Mouse (Mus musculus) embryo, embryonic 11.5 days (tissue): ENCODE measurements around the gene Dpp6.
A peak's percentile ranks its signal among the peaks of the same experiment; 100 is the strongest.

ENCODE experiments used
- DNase-seq: peaks from one replicate; pipeline ENCODE4 v3.0.0-alpha.2; 2012; ENCODE audit warnings: low read depth, low spot score

The Dpp6 gene

DNA sequence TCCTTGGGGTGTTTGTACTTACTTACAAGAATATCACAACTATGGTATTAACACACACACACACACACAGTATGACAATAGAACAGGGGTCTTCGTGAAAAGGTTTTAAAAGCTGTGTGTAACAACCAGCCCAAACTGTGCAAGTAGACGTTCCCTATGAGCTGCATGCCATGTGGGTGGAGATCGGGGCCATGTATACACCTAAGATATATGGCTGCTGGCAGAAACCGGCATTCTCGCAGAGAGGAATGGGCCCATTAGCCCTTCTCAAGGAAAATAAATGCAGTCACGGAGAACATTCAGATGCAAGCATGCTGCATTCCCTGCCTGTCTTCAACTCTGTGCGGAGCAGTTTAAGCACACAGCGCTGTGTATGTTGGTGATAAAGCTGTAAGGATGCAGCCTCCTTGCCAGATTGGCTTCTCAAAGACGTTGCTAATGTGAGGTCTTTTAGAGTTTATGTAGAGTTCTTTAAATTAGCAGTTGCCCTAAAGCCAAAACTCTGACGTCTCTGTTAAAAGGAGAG lies 461.2 kb downstream of the Dpp6 start:
- no peak for DNase-seq

DNA sequence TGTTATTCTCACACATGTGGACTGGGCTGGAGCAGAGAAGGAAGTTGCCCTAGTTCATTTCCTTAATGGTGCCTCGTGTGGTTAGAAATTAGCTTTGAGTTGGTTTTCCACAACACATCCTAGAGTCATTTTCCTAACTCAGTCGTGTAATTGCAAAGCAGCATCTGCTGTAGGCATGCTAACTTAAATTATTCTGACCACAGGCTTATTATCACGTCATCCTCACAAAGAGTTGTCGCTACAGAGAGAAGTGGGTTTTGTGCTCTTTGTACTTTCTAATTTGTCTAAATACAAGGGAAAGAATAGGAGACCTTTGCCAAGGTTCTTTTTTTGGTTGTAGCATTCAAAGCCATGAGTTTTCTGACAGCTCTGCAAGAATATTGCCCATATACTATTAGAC lies 469.9 kb downstream of the Dpp6 start:
- no peak for DNase-seq

DNA sequence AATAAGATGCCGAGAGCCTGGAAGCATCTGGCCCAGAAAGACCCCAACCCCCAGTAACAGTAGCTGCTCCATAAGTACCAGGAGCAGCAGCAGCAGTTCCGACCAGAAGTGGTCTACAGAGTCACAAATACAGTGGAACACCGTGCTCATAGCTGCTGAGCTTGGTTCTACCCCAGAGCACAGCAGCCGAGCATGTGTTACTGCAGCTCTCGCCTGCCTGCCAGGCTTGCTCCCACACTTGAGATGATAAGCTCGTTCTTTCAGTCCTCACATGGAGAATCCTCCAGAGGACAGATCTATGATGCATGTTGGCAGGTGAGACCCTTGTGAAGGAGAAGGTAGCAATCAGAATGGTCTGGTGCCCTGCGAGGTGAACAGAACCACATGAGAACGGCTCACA lies 474.4 kb downstream of the Dpp6 start:
- DNase-seq: no peak

DNA sequence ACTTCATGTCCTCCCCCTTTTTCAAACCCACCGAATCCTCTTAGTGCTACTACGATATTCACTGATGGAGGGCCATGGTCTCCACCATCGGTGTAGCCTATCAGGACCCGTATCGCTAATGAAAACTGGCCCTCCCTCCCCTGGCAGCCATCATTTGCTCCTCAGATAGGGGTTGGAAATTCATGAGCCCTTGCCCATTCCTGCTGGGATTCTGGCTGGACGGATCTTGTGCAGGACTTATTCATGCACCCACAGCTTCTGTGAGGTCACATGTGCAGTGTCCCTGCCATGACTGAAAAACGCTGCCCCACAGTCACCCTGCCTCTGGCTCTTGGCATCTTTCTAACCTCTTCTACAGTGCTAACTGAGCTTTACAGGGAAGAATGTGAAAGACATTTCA lies 475.2 kb downstream of the Dpp6 start:
- no peak for DNase-seq

DNA sequence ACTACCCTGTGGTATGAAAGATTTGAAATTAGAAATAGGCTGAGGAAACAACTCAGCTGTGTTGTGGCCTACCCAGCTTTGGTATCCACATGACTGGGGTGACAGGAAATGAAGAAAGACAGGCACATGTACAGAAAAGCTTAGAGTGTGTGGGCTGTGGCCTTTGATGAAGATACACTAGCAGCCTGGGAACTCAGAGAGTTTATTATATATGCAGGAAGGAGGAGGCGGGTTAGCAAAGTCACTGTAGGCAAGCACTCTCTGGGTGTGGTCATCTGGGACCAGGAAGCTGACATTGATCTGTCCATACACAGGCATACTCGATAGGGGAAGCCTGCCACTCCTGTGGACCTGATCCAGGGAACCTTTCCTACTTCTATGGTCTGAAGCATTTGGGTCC lies 487.1 kb downstream of the Dpp6 start:
- no peak for DNase-seq

DNA sequence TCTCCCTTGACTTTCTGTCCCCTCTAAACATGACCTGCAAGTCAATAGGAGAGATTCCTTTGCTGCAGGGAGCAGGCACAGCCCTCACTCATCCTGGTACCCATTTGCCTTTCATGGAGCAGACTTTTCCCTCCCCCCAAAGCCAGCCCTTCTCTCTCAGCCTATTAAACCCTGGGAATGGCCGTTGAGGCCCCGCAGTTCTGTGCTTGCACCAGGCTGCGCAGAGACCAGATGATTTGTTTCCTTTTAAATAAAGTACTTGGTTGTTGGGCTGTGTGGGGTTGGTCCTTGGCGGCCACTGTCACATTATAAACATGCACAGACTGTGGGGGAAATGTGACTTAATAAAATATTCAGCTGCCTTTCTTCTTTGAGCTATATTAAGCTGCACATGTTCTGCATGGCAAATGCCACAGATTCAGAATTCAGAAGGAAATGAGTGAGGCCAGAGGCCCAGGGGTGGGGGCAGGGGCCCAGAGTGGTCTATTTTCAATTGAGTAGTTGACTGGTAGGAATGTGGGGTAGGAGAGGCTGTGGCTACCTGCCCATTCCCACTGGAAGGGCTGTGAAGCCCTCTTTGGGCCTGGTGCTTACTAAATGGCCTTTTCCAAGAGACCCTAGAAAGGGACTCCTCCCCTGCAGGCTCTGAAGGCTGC lies 489.6 kb downstream of the Dpp6 start:
- no peak for DNase-seq

DNA sequence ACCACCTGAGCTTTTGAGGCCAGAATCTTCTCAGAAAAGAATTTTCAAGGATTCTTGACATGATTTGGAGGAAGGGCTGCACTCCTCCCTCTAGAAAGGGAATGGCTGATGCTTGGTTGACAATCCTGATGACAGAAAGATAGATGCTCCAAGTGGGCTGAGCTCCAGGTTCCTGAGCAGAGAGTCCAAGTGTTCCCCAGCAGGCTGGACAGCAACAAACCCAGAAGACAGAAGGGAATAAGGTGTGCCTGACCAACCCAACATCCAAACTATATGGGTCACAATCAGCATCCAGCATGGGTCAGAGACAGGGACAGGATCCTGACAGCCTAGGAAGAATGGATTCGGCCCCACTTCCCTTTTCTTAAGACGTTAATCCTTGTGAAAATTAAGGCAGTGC lies 493.2 kb downstream of the Dpp6 start:
- no peak for DNase-seq

DNA sequence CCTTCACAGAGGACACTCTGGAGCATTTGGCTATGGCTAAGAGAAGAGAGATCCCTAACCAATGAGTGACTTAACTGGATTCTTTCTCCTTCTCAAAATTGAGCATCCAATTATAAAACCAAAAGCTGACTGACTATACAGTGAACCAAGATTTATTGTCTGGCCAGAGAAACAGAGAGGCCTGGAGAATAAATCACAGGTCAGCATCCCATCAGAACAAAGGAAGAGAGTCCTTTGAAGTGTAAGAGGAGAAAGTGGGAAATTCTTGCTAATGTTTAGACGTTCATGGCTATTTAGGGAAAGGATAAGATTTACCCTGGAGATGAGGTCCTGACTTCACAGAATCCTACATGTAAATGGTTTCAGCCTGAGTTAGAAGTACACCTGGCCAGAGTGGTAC lies 499.7 kb downstream of the Dpp6 start:
- DNase-seq: no peak

DNA sequence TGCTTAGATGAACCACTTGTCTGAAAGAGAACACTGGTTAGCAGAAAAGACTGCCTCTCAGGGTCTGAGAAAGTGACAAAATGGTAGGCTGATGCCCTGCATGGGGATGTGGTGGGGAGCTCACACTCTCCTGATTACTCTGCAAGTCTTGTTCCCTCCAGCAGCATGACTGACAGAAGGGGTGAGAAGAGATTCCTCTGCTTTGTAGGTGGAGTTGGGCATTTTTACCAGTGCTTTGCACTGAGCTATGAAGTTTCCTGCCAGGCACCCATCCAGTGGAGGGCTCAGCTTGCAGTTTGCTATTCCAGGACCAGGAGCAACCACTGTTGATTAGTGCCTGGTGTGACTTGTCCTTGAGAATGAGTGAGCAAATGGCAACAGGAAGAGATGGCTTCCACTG lies 500.3 kb downstream of the Dpp6 start:
- DNase-seq: no peak

DNA sequence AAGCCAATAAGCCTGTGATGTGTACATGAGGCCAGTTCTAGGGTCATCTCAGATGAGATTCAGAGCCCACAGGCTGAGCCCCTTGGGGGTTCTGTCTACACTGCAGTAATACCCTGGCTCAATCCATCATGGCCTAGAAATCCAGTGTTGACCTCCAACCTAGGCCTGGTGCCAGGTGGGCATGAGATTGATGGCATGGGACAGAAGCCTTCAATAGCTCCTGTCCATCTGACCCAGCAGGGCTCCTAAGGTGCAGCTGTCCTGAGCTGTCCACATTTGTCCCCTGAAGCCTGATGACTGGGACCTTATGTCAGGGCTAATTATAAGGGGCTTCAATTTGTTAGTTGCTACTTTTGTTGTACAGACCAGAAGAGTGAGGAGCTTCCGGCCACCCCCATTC lies 500.8 kb downstream of the Dpp6 start:
- no peak for DNase-seq

DNA sequence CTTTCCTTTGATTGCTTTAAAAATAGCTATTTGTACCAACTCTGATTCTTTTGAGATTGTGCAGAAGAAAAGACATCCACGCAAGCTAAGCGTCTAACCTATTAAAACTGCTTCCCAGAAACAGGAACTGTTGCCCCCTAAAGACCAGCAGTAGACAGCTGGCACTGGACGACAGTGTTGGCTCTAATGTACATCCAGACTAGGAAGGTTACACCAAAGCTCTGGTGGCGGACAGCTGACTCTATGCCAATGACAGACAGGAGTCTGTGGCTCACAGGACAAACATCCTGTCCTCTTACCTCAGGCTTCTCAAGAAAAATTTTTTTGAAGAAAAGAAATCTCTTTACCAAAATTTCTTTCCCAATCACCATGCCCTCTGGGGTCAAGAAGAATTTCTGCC lies 502.7 kb downstream of the Dpp6 start:
- DNase-seq: no peak

DNA sequence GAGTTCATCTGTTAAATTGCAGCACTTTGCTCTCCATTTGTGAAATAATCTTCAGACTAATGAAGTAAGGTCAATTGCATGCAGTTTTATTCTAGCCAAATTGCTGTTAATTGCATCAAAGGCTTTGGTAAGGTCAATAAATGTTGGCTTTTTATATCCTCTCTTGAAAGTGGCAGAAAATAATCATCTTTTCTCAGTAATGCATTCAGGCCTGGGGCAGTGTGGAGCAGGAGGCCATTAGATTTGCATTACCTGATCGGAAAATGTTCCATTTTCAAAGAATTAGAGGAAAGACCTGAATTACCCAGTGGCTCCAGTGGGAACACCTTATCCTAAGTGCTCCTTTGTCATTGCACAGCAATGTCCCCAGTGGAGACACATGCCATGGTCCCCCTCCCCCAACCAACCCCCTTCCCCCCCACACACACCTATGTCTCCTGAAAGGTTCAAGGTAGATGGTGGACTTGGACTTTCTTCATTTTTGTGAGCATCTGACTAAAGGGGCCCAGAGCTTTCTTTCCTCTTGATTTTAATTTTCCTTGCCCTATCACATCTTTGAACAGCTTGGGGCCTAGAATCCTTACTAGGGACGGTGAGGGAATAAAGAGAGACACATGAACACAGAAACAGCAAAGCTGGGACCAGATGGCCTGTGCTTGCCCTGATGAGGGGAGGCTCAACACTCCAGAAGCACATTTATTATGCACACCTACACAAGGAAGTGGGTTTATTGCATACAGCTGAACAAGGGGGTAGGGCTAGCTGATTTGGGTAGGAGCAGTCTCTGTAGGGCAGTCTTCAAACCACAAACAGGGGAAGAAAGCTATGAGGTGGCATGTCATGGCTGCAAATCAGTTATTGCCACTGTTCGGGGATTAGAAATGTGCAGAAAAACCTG lies 506.1 kb downstream of the Dpp6 start:
- no peak for DNase-seq

DNA sequence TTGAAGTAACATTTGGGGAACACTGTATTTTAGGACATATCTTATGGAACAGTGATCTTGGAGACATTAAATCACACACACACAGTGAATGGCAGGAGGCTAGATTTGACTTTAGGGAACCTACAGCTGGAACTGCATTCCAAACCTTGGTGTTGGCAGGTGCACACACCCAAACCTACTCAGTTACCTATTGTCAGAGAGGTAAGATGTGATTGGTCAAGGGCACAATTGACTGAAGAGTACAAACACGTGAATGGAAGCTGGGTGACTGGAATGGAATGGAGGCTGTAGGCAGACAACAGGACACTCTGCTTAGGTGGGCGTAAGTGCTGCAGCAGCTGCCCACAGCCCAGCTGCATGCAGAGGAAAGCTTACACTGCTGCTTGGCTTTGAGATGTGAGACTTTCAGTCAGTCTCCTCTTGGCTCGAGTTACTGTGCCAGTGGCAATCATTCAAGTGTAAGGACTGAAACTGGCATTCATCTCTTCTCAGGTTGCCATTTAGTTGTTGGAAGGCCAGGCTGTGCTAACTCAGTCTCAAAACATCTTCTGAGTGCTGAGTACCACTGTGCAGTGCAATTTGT lies 507.4 kb downstream of the Dpp6 start:
- no peak for DNase-seq

DNA sequence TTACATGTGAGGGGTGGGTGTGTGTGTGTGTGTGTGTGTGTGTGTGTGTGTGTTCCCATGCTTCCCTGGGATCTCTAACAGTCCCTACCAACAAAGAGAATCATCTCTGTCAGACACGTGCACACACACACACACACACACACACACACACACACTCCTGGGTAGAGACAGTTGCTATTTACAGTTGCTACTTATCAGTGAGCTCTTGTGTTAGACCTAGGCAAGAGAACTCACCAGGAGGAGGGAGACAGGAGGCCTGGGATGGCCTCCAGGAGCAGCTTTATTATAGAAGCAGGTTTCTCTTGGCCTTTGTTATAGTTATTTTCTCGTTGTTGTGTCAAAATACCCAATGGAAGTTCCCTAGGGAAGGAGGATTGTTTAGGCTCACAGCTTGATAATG lies 519.7 kb downstream of the Dpp6 start:
- DNase-seq: no peak

DNA sequence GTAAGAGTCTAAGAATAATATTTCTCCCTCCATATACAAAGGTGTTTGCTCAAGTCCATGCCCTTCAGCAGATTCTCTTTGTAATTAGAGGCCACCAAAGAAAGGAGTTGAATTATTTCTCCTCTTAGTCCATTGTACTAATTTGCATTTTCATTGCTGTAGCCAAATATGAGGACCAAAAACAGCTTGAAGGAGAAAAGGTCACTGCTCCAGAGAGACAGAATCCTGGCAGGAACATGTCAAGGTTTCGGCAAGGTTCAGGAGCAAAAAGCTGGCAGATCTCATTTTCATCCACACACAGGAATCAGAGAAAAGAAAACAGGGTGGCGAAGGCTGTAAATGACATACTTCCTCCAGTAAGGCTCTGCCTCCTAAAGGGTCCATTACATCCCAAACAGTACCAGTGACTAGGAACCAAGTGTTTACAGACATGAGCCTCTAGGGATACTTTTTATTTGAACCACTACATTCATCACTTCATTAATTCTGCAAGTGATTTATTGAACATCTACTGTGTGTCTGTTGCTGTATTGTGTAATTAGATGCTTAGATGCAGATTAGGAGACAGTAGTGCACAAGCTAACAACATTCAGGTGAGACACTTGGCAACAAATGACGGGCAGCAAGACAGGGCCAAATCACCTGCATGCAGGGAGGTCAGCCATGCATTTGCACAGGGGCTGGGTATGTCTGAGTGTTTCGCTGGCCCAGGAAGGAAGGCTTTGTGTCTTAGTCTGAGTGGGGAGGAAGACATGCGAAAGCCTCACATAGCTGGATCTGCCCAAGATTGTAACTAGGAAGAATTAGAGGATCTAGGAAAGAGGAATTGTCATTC lies 522.4 kb downstream of the Dpp6 start:
- no peak for DNase-seq

DNA sequence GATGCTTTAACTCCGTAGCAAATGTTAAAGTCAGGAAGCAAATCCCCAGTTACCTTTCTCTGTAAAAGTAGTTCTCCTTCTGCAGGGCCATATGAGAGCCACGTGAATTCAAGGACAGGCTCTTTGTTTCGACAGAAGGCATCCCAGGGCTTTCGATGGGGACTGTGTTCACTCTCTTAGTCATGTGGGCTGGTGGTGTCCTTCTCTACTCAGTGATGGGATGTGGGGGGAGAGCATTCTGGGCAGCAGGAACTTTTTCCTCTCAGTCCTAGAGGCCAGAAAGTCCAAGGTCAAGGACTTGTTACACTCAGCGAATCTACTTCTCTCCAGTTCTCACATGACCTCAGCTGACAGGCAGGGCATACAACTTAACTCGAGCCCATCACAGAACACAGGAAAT lies 525.3 kb downstream of the Dpp6 start:
- DNase-seq: no peak

DNA sequence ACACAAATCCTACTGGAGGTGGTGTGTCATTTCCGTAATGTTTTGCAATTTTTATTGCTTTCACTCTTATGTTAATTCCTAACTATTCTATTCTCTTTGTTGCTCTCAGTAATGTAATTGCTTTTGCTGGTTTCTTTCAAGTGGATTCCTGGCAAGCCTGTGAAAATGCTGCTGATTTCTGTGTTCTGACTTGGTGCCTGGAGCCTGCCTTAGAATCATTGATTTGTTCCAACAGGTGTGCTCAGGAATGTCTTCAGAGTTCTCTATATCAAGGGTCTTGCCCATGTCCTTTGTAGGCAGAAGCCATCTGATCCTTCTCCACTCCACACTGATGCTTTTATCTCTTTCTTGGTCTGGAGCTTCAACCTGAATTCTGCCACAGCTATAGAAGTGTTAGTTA lies 526.6 kb downstream of the Dpp6 start:
- DNase-seq: no peak

DNA sequence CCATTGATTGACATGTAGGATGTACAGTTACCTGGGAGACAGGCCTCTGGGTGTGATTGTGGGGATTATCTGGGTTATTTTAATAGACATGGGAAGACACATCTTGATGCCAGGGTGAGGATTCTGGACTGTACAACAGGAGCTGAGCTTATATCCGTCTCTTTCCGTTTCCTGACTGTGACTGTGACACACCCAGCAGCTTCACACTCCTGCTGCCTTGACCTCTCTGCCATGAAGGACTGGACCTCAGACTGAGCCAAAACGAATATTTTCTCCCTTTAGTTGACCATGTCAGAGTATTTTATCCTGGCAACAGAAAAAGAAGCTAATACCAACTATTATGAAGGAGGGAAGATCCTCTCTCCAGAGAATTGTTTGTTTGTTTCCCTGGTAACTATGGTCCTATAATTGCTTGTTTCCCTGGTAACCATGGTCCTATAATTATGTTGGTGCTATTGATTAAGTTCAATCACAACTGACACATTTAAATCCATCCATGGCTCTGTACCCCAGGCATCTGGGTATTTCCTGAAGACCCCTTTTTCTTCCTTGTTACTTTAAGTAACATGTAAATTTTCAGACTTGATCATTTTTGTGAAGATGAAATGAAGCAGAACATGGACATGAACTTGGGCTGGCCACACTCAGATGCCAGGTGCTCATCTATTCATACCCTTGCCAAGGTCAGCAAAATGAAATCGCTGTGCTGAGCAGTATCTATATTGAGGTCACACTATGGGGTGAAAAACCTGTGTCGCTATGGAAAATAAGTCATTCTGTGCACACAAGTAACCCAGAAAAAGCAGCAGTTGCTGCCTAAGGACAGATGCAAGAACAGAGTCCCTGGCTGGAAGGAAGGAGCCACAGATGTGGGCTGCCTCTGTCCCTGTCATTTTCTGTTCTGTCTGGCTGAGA lies 531.4 kb downstream of the Dpp6 start:
- DNase-seq: no peak

DNA sequence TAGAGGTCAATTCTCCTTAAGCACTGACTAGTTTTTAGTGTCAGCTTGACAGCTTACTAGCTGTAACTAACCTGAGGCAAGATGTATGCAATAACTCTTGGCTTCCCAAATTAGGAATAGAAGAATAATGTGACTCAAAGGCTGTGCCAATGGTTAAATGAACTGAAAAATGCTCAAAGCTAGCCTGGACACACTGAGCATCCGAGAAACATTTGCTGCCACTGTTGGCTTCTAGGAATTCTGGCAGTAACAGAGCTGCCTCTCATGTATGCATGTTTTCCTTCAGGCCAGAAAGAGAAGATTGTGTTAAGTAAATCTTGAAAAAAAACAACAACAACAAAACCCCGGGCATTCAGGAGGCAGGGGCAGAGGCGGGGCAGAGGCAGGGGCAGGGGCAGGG lies 540.6 kb downstream of the Dpp6 start:
- no peak for DNase-seq

DNA sequence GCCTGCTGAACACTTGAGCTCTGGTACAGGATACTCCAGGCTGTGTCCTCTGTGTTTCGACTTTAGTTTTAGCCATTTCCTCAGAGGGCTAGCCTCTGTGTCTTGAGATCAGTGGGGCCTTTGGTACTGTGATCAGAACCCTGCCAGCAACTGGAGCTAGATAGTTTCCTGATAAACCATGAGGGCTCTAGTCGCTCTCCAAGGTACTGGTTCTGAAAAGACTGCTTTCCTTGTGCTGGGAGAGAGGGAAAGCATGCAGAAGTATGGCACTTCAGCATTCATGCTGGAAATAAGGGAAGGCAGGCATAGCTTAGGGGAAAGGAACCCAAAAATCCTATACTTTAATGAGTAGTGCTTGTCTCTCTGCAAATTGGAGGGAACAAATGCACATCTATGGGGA lies 548.9 kb downstream of the Dpp6 start:
- DNase-seq: peak; percentile 11

DNA sequence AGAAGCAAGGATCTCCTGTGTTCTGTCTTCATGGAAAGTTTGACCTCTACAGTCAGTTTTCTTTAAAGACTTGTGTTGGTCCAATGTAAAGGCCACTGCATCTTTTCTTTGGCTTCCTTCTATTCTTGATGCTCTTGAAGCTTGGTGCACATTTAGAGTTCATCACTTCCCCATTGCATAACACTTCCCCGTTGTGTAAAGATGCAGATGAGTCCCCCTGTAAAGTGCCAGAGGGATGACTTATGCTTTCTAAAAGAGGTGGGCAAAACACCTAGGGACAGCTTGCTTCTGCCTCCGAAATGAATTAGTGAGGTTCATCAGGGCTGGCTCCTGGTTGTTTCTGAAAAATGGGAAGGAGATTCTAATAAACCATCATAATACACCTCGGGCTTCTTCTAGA lies 553.8 kb downstream of the Dpp6 start:
- DNase-seq: no peak
